Mouse (Mus musculus) adrenal gland, postnatal 4 days (tissue): ENCODE measurements around the gene Ptgis. TPM values are rescaled to one million over a fixed set of nuclear protein-coding genes. Genes with fewer than 3 reads are reported as not detected.

ENCODE experiments used
- DNase-seq, 2 experiments: peaks; one replicate each; pipeline ENCODE4 v3.0.0; 2021 to 2022; ENCODE audit warnings: low spot score in 2 of 2, mixed read lengths in 2 of 2
- total RNA-seq, 2 experiments: library from RNA; stranded (reverse); gene quantifications; 2 replicates each; pipeline ENCODE4 v1.2.3; 2021

Ptgis gene
- total RNA-seq, 2 experiments from 2014 or later, result 21.5 to 22.3 TPM

GRCm38 (mm10) chr2:167159721-167160120 lies 80.7 kb downstream of the Ptgis start:
- DNase-seq, result no peak

- DNase-seq, result no peak
Measured at GRCm38 (mm10) chr2:167158780-167159179, 81.6 kb downstream of the Ptgis start.

- no peak for DNase-seq
Measured at GRCm38 (mm10) chr2:167156118-167156715, 84.2 kb downstream of the Ptgis start.

- DNase-seq, result no peak
Measured at GRCm38 (mm10) chr2:167155541-167155973, 84.8 kb downstream of the Ptgis start.

GRCm38 (mm10) chr2:167150880-167151279 lies 89.5 kb downstream of the Ptgis start:
- DNase-seq, result no peak

GRCm38 (mm10) chr2:167150135-167150534 lies 90.3 kb downstream of the Ptgis start:
- DNase-seq, result no peak

GRCm38 (mm10) chr2:167149035-167149434 lies 91.4 kb downstream of the Ptgis start:
- no peak for DNase-seq

GRCm38 (mm10) chr2:167147708-167148107 lies 92.7 kb downstream of the Ptgis start:
- DNase-seq, result no peak

GRCm38 (mm10) chr2:167145904-167146303 lies 94.5 kb downstream of the Ptgis start:
- no peak for DNase-seq

- DNase-seq, result no peak
Measured at GRCm38 (mm10) chr2:167144439-167145307, 95.7 kb downstream of the Ptgis start.

- no peak for DNase-seq
Measured at GRCm38 (mm10) chr2:167143914-167144313, 96.5 kb downstream of the Ptgis start.

- DNase-seq, result no peak
Measured at GRCm38 (mm10) chr2:167142282-167142681, 98.1 kb downstream of the Ptgis start.

- no peak for DNase-seq
Measured at GRCm38 (mm10) chr2:167141810-167142209, 98.6 kb downstream of the Ptgis start.

Other genes with a start within 250 kb of the Ptgis start
- 10 to 100 TPM; 76.9 to 79.0 TPM for gene Stau1, start 244.3 kb downstream of the Ptgis start, total RNA-seq
- 10 to 100 TPM; 44.3 to 50.5 TPM for gene Ddx27, start 225.4 kb downstream of the Ptgis start, total RNA-seq
- gene Znfx1, start 177.6 kb downstream of the Ptgis start, total RNA-seq, result 10 to 100 TPM; 34.1 to 38.3 TPM
- gene Kcnb1, start 50.4 kb downstream of the Ptgis start, total RNA-seq, result 10 to 100 TPM; 15.8 to 17.0 TPM
- gene B4galt5, start 108.6 kb upstream of the Ptgis start, total RNA-seq, result 100 to 1,000 TPM in 1 of 2 experiments, 10 to 100 TPM in 1; 86.1 to 102 TPM
- 10 to 100 TPM; 60.0 to 63.9 TPM for gene Slc9a8, start 181.1 kb upstream of the Ptgis start, total RNA-seq